Mouse (Mus musculus) activated CD4-positive, CD25-positive, alpha-beta regulatory T cell, adult 4 months (primary cell): ENCODE data around the gene Defa34. TPM values are rescaled to one million over a fixed set of nuclear protein-coding genes. Genes with fewer than 3 reads are reported as not detected.
"Not testable (repeated sequence)": the region's sequence is repeated elsewhere in the genome, so short reads cannot be mapped to it uniquely, and the experiment has no call there.

Source experiments
- ATAC-seq: one replicate; pipeline ENCODE4 v1.8.0; 2017
- polyA plus RNA-seq, 2 experiments: library from polyadenylated mRNA; unstranded; fragments of 100-300 nt; shearing (Covaris generic); gene quantifications; one replicate each; pipeline ENCODE4 v1.2.1; 2017

The Defa34 gene
- not detected for polyA plus RNA-seq

DNA sequence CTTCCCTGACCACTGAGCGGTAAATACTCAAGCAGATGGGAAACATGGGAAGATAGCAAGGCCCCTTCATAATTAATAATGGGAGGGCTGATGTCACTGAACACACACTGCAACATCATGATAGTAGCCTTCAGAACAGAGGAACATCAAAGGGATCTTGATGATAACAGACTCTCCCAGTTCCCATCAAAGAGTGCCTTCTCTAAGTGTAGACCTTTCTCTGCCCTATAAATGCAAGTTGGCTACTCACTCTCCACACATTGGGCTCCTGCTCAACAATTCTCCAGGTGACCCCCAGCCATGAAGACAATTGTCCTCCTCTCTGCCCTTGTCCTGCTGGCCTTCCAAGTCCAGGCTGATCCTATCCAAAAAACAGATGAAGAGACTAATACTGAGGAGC is at the start of gene Defa34:
Gene Defa34 (plus strand): TSS at position 301 of the 400 bp plus-strand sequence.
- ATAC-seq, result not testable (repeated sequence)

GRCm38 (mm10) chr8:21617883-21618282 is 47.7 kb upstream of the Defa34 start, which contains the start of gene Defa26:
Gene Defa26, plus strand, starts transcription at chr8:21618183.
- ATAC-seq, result not testable (repeated sequence)

DNA sequence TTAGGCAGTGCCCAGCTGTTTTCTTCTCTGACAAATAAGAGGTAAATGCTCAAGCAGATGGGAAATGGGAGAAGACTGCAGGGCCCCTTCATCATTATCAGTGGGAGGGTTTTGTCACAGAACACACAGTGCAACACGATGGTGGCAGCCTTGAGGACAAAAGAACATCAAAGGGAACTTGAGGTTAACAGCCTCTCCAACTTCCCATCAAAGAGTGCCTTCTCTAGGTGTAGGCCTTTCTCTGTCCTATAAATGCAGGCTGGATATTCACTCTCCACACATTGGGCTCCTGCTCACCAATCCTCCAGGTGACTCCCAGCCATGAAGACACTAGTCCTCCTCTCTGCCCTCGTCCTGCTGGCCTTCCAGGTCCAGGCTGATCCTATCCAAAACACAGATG is 10.1 kb upstream of the Defa34 start, which contains the start of gene Defa17:
Gene Defa17 (plus strand): TSS at position 301 of the 400 bp plus-strand sequence.
- not testable (repeated sequence) for ATAC-seq

- not testable (repeated sequence) for ATAC-seq
Observed at GRCm38 (mm10) chr8:21703545-21703944, 37.9 kb downstream of the Defa34 start, which contains the start of gene AY761184. Gene AY761184, minus strand, starts transcription at chr8:21703645.

Other genes starting within 250 kb of the Defa34 start
- gene Defa36, start 238.4 kb upstream of the Defa34 start, polyA plus RNA-seq, result not detected
- gene Gm7849, start 209.2 kb upstream of the Defa34 start, polyA plus RNA-seq, result not detected
- not detected for gene Defa20, start 156.5 kb upstream of the Defa34 start, polyA plus RNA-seq
- gene Defa32, start 136.8 kb upstream of the Defa34 start, polyA plus RNA-seq, result not detected
- not detected for gene Defa37, start 100.4 kb upstream of the Defa34 start, polyA plus RNA-seq
- not detected for gene Defa28, start 82.8 kb upstream of the Defa34 start, polyA plus RNA-seq
- gene Gm7861, start 71.3 kb upstream of the Defa34 start, polyA plus RNA-seq, result not detected
- gene Defa26, start 47.6 kb upstream of the Defa34 start, polyA plus RNA-seq, result not detected
- not detected for gene Defa17, start 10.0 kb upstream of the Defa34 start, polyA plus RNA-seq
- gene AY761184, start 37.8 kb downstream of the Defa34 start, polyA plus RNA-seq, result not detected
- gene Defa24, start 68.7 kb downstream of the Defa34 start, polyA plus RNA-seq, result not detected
- not detected for gene Defb50, start 157.7 kb downstream of the Defa34 start, polyA plus RNA-seq
- gene Defb2, start 174.1 kb downstream of the Defa34 start, polyA plus RNA-seq, result not detected
- gene Defb10, start 193.1 kb downstream of the Defa34 start, polyA plus RNA-seq, result not detected
- gene Defb9, start 219.6 kb downstream of the Defa34 start, polyA plus RNA-seq, result not detected
- gene Defb11, start 240.6 kb downstream of the Defa34 start, polyA plus RNA-seq, result not detected